Mouse (Mus musculus) mature B cell (primary cell): ENCODE measurements around the gene Islr.

Experiments
- in situ Hi-C: fragments of 300-500 bp; cut with MboI; formaldehyde crosslinking; loops from 2 replicates; pipeline ENCODE4 v1.14.3; 2019

Gene Islr

DNA sequence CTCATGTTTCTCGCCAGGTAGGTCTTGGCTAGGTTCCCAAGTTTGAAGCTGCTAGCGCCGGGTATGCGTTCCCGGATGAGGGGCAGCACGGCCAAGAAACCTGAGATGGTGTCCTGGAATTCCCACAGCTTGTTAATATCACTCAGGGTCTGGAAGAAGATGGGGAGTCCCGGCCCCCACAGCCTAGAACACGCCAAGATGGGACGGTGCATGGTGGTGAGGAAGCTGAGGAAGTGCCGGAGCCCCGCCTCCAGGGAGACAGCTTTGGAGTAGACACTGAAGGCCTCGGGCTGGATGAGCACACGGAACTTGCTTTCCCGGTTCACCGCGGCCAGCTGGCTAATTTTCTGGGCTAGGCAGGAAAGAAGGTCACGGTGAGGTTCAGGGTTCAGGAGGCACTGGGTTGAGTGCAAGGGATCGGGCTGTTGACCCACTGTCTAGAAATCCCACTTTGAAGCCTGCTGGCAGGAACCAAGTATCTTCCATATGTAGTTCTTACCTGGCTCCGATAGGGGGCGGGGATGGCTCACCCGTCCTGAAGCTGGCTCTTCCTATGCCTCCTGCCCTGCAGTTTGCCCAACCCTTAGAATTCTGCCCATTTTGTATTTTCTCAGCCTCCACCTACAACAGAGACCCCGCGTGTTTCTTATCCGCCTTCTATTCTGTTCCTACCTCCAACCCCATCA is 16.3 kb upstream of the Islr start:
- in situ Hi-C loops, result no loop called here

DNA sequence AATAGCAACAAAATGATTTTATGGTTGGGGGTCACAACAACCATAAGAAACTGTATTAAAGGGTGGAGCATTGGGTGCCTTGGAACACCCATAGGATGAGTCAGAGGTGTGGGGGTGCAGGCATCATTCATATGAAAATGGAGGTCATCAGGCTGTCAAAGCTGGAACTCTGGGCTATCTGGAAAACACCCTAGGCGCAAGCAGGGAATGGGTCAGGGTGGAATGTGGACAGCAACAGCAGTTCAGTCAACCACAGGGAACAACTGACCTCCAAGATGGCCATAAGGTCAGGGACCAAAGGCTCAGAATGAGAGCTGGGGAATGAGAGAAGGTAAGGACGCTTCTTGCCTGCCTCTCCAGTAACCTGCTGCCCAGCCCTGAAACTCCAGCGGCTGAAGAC is 14.4 kb upstream of the Islr start:
- in situ Hi-C loops, result no loop called here

- in situ Hi-C loops, result no loop called here
Measured at GRCm38 (mm10) chr9:58216402-58216801, 12.3 kb upstream of the Islr start.

DNA sequence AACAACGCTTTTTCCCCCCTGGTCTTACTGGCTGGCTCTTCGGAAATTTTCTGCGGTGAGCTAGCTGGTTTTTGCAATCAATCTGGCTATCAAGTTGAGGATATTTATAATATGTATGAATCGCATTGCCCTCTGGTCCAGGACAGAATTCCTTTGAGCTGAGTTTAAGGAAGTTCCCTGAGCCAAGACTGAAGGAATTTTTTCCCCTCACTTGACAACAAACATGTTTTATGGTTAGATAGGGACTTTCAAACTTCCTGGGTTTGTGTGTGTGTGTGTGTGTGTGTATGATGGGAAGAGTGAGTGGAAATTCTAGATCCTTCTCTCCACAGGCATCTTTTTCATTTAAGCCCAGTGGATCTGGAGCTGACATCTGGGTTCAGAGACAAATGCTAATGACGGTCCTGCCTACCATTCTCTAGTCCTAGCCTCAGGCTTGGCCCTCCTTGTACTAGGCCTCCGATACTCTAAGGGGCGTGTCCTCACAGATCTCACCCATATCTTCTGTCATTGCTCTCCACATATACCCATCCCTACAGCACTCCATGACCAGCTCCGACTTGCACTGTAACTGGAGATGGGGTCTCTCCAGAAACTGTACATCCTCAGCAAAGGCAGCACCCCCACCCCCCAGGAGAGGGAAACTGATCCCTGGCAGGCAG is 10.5 kb upstream of the Islr start:
- in situ Hi-C loops, result no loop called here

GRCm38 (mm10) chr9:58213865-58214264 is 9.8 kb upstream of the Islr start:
- in situ Hi-C loops, result no loop called here

GRCm38 (mm10) chr9:58213377-58213776 is 9.3 kb upstream of the Islr start:
- in situ Hi-C loops, result no loop called here

- in situ Hi-C loops, result no loop called here
Measured at GRCm38 (mm10) chr9:58210304-58210627, 6.2 kb upstream of the Islr start.

GRCm38 (mm10) chr9:58209462-58210303 is 5.6 kb upstream of the Islr start:
- in situ Hi-C loops, result loop anchor here (10.0 kb wide), 2 partner anchors 155 to 165 kb away; partner anchors contain the start of gene Tbc1d21

DNA sequence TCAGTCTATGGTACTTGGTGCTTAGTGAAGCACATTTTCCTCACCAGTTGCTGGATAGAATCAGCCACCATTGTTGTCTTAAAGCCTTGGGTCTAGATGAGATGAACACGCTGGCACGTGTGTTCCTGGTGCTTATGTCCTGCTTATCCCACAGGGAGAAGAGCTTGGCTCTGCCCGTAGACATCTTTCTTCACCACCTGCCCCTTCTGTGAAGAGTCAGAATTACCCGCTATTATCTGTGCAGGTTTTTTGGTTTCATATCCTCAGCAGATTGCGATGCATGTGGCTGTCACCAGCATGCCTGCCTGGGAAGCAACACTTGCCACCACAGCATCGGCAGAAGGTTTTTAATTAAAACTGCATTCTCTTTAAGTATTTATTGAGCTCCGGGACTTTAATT is 1.9 kb upstream of the Islr start:
- in situ Hi-C loops, result loop anchor here (10.0 kb wide), 2 partner anchors 151 to 169 kb away; partner anchors contain the start of gene Tbc1d21

- in situ Hi-C loops, result loop anchor here (10.0 kb wide), 2 partner anchors 150 to 170 kb away; partner anchors contain the start of gene Tbc1d21
Measured at GRCm38 (mm10) chr9:58204448-58205000, 418 bp upstream of the Islr start.

- in situ Hi-C loops, result loop anchor here (10.0 kb wide), 2 partner anchors 148 to 172 kb away; partner anchors contain the start of gene Tbc1d21
Measured at GRCm38 (mm10) chr9:58202676-58203453, 1.2 kb downstream of the Islr start.

GRCm38 (mm10) chr9:58201861-58202549 is 2.1 kb downstream of the Islr start:
- in situ Hi-C loops, result loop anchor here (10.0 kb wide), 2 partner anchors 147 to 173 kb away; partner anchors contain the start of gene Tbc1d21

DNA sequence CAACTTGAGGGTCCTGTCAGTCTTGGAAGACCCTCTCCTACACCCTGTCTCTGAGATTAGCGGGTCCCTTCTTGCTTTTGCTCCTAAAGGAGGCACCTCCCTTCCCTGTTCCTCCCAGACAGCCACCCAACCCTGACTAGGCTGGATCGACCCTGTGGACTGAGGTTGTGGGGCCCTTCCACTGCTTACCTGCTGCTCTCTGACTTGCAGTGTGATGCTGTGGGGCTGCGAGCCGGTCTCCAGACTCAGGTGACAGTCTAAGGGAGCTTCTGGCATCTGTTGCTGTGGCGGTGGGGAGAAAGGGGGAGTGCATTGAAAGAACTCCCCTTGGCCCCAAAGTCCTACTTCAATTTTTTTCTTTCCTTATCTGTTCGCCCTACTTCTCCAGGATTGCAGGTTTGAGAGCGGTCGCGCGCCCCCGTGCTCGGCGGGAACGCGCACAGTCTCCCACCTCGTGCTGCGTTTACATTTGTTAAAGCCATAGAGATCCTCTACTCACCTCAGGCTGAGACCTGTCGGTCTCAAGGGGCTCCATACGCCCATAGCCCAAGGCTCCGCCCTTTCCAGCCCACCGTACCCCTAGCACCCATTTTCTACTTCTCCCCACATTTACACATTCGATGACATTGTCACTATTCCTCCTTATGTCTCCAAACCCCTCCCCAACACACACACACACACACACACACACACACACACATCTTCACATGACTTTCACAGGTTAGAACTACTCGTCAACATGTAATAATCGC is 2.8 kb downstream of the Islr start:
- in situ Hi-C loops, result loop anchor here (10.0 kb wide), 2 partner anchors 146 to 174 kb away; partner anchors contain the start of gene Tbc1d21

GRCm38 (mm10) chr9:58200270-58201090 is 3.6 kb downstream of the Islr start:
- in situ Hi-C loops, result loop anchor here (10.0 kb wide), 2 partner anchors 146 to 174 kb away; partner anchors contain the start of gene Tbc1d21

DNA sequence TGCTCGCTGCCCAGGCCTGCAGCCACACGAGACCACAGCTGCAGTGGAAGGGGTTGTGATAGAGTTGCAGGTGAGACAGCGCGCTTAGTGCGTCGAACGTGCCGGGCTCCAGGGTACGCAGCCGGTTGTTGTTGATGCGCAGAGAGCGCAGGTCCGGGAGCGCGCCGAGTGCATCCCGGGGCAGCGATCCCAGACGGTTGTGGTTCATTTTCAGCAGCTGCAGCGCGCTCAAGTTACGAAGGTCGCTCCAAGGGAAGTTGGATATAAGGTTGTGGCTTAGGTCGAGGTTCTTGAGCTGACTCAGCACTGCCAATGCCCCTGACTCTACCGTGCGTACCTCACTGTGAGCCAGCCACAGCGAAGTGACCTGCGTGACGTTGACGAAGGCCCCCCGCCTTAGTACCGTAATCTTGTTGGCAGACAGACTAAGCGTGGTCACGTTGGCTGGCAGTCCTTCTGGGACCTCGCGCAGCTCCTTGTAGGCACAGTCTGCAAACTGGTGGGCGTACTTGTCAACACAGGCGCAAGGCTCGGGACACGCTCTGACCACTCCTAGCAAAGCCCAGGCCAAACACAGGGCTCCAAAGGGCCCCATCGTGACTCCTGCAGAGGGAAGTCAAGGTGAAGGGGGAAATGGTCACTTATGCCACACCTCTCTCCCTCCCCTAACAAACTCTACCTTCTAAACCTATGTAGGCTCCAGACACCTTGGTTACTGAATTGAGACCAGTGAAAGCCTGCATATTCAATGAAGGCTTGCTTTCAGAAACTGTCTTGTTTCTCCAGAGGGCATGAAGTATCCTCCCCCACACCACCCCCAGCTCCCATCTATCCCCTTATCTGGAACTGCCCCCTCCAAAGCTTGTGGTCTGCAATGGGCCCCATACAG is 4.5 kb downstream of the Islr start:
- in situ Hi-C loops, result loop anchor here (10.0 kb wide), 2 partner anchors 145 to 175 kb away; partner anchors contain the start of gene Tbc1d21

DNA sequence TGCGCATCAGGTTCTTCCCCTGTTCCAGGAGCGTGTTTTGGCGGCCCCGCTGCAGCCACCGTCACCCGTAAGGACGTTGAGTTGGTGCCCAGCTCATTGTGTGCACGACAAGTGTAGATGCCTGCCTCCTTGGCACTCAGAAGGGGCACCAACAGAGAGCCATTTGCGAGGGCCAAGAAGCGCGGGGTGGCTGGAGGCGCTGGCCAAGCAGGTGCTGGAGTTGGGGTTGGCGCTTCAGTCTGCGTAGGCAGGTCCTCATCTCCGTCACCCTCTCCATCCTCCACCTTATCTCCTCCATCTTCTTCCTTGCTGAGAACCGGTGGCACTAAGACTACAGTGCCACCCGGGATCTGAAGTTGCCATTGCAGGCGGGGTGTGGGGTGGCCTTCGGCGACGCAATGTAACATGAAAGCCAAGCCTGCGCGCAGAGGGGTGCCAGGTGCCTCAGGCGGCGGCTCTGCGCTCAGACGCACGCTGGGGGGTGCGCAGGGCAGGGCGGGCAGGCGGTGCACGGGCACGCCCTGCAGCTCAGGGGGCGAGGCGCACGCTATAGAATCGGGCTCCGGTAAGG is 5.2 kb downstream of the Islr start:
- in situ Hi-C loops, result no loop called here
